Mouse (Mus musculus): ENCODE measurements around the gene Zfp423.

Gene Zfp423

GRCm38 (mm10) chr8:87904108-87904507, 55.3 kb downstream of the Zfp423 start:
- 89% methylated on average over 5 of the region's 5 CpGs for WGBS

DNA sequence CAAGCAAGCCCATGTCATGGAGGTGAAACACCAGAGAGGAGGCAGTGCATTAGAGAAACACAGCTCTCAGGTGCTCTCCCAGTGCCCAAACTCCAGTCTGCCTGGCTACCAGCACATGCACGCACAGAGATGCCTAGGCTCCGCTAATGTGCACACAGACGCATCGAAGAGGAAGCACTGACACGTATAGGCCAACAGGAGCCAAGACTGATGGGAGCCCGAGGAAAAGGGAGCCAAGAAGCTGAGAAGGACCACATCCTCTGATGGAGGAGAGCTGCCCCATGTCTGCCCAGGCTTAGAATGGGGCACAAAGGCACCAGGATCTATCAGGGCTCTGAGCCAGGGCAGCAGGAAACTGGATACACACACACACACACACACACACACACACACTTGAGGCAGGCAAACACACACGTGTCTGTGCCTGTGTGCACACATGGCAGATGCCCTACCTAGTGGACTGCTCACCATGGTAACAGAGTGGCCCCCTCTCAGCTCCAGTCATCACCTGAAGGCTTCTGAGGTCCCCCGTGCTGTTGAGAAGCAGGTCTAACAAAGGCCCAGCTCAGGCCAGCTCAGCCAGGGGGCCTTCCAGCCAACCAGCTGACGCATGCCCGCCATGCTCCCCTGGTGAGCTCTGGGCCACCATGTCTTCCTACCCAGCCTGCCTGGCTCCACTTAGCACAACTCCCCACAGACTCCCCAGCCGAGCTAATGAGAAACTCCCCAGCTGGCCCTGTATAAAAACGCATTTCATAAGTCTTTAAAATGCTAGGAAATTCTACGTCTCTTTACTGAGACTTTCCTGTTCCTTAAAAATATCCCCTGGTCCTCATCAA, 64.0 kb downstream of the Zfp423 start:
- 70% methylated on average over 13 of the region's 13 CpGs for WGBS

DNA sequence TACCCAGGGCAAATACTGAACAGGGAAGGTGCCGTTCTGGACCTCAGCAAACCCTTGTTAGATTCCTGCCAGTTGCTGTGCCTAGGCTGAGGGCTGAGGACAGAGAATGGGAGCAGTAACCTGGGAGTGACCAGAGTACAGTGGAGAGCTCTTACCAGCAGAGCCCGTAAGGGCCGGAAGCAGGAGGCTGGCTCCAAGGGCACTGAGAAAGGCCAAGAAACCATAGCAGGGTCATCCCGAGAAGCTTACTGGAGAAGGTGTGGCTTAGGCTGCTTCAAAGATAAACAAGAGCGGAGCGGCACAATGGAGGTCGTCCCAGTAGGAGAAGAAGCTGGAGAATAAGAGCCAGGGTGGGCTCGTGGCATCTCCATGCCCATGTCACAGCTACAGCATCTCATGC, 65.1 kb downstream of the Zfp423 start:
- 83% methylated on average over 8 of the region's 8 CpGs for WGBS

DNA sequence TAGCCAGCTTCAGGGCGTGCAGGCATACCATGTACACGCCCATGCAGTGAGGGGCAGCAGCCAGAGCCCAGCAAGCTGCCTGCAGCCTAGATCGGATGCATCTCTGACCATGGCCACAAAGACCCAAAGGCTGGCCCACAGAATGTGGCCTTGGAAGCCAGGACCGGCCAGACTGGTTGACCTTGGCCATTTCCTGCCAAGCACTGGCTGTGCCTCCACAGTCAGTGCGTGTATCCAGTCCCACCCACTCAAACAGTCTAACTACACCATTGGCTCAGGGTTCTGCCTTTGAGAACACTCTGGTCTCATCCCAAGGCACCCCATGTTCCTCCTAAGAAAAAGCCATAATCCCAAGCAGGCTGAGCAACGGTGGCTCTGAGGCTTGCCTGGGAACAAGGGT, 65.8 kb downstream of the Zfp423 start:
- 71% methylated on average over 6 of the region's 6 CpGs for WGBS

GRCm38 (mm10) chr8:87892891-87893290, 66.5 kb downstream of the Zfp423 start:
- WGBS, result 78% methylated on average over 6 of the region's 6 CpGs

- 70% methylated on average over 12 of the region's 12 CpGs for WGBS
Measured at GRCm38 (mm10) chr8:87887956-87888355, 71.4 kb downstream of the Zfp423 start.

GRCm38 (mm10) chr8:87881088-87881487, 78.3 kb downstream of the Zfp423 start:
- WGBS, result 85% methylated on average over 2 of the region's 2 CpGs

DNA sequence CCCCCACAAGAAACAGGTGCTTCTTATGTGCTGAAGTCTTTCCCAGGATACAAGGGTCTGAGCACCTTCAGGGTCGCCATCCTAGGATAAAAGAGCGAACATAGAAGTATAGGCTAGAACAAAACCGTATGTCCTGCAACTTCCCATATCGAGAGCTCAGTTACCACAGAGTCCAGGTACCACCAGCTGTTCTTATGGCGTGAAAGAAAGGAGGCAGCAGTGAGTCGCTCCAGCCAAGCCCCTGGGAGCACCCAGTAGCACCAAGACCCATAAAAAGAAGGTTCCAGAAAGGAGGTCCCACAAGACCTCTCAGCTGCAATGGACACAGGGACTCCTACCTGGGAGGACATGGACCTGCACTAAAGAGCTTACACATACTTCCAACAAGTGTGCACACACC, 83.5 kb downstream of the Zfp423 start:
- WGBS, result 80% methylated on average over 6 of the region's 6 CpGs

GRCm38 (mm10) chr8:87875452-87875851, 83.9 kb downstream of the Zfp423 start:
- 27% methylated on average over 10 of the region's 10 CpGs for WGBS

GRCm38 (mm10) chr8:87872987-87873550, 86.3 kb downstream of the Zfp423 start:
- 79% methylated on average over 14 of the region's 14 CpGs for WGBS

- 90% methylated on average over 6 of the region's 6 CpGs for WGBS
Measured at GRCm38 (mm10) chr8:87872356-87872930, 87.0 kb downstream of the Zfp423 start.

- 89% methylated on average over 6 of the region's 6 CpGs for WGBS
Measured at GRCm38 (mm10) chr8:87866586-87866985, 92.8 kb downstream of the Zfp423 start.

- WGBS, result 86% methylated on average over 8 of the region's 8 CpGs
Measured at GRCm38 (mm10) chr8:87864236-87864635, 95.2 kb downstream of the Zfp423 start.

DNA sequence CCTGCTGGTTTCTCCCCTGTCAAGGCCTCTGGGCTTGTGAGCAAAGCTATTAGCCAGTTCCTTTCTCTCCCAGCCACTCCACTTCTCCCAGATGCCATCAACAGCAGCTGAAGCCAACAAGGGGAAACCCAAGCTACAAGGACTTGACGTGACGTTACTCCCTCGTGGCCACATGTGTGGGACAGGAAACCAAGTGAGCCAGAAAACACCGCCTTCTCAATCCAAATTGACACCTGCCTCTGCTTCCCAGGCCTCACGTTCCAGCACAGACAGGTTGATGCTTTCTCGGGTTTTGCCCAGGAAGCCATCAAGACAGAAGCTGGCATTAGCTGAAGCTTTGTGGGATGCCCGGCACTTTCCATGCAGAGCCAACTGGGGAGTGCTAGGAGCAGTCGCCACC, 96.3 kb downstream of the Zfp423 start:
- 84% methylated on average over 8 of the region's 8 CpGs for WGBS

- WGBS, result 69% methylated on average over 5 of the region's 5 CpGs
Measured at GRCm38 (mm10) chr8:87861718-87862117, 97.7 kb downstream of the Zfp423 start.

- WGBS, result 73% methylated on average over 6 of the region's 6 CpGs
Measured at GRCm38 (mm10) chr8:87860905-87861304, 98.5 kb downstream of the Zfp423 start.

- WGBS, result 65% methylated on average over 3 of the region's 3 CpGs
Measured at GRCm38 (mm10) chr8:87851871-87852270, 107.5 kb downstream of the Zfp423 start.

DNA sequence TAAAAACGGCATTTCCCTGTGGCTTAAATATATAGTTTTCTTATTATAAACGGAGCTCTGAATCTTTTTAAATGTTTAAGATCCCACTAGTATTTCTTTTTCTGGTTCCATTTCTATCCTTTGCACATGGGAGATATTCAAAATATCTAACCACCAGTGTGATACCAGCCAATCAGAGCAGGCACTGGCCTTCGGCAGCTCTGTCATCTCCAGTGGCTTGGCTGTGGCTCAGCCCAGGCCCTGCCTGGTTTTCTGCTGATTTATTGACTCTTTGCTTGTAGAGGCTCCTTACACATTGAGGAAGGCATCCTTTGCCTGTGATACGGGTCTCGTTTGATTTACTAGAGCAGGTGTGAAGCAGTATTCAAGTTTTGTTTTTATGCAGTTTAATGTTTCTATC, 108.0 kb downstream of the Zfp423 start:
- WGBS, result 63% methylated on average over 5 of the region's 5 CpGs

GRCm38 (mm10) chr8:87848836-87849235, 110.6 kb downstream of the Zfp423 start:
- WGBS, result 89% methylated on average over 5 of the region's 5 CpGs

DNA sequence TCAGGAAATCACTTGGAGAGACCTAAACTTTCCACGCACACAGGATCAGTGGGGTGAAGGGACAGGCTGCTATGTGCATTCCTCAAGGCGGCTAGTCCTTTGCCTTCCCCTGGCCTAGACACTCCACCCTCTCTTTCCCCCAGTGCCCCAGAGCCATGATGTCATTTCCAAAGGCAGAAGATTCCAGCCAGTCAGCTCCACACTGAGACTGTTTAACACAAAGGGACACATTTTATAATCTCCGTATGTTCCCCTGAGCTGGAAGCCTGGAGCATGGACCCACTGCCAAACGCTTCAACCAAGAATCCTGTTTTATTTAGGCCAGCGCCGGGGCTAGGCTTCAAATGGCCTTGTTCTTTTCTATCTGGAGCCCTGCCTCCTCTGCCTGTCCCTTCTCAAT, 111.6 kb downstream of the Zfp423 start:
- WGBS, result 46% methylated on average over 6 of the region's 6 CpGs

GRCm38 (mm10) chr8:87842096-87842495, 117.3 kb downstream of the Zfp423 start:
- 89% methylated on average over 11 of the region's 11 CpGs for WGBS

- 48% methylated on average over 5 of the region's 6 CpGs for WGBS
Measured at GRCm38 (mm10) chr8:87837266-87837665, 122.1 kb downstream of the Zfp423 start.

DNA sequence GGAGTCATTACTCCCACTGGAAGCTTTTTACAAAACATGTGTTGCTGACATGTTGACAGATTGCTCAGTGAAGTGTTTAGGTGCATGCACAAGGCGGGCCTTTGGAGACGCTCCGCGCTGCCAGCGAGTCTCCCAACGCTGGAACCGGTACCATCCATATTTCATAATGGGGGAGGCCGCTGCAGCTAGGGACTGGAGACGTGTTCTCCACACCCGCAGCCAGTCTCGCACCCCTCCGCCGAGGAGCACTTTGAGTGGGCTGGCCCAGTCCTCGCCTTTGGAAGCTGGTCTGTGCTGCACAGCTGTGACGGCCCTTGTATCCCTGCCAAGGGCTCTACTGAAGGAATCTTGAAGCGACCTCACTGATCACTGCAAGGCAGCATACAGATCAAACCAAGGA, 122.5 kb downstream of the Zfp423 start:
- WGBS, result 26% methylated on average over 16 of the region's 16 CpGs
